ENCODE assay signal across 7 mouse cellular contexts in genomic region chr19:44907851-44908690, GRCm38 (mm10). TPM values are rescaled to one million over a fixed set of nuclear protein-coding genes. Genes with fewer than 3 reads are reported as not detected.
DNase-seq lines count a peak whose midpoint lies in the region; ATAC-seq and TF ChIP-seq lines count a peak whose summit lies in the region.

No protein-coding gene starts in this region.

- peak; percentile 38; the same call in 1 of the 2 replicates for ATAC-seq in lung, embryonic 16.5 days (ENCODE audit: low read depth)
- peak; percentile 48; the same call in 1 of the 2 replicates for ATAC-seq in embryonic facial prominence, embryonic 11.5 days (replicated peaks; ENCODE audit: insufficient number of reproducible peaks, low FRiP score, low TSS enrichment, low read depth)

- no peak overlapping the region for H3K4me2 ChIP-seq in lung, embryonic 16.5 days (ENCODE audit: low read depth, low read length)
- no peak overlapping the region for H3K4me2 ChIP-seq in embryonic facial prominence, embryonic 11.5 days (ENCODE audit: low read depth, low read length)

- no peaks in the 10 kb centered on the region for H3K36me3 ChIP-seq in lung, embryonic 16.5 days (ENCODE audit: control insufficient read depth, insufficient read depth, low read length)
- no peaks in the 10 kb centered on the region for H3K36me3 ChIP-seq in embryonic facial prominence, embryonic 11.5 days (replicated peaks; ENCODE audit: control insufficient read depth, insufficient read depth, low read depth, low read length)
- no peaks in the 10 kb centered on the region for H3K36me3 ChIP-seq in heart, embryonic 10.5 days

- peaks cover 7% of the 10 kb centered on the region; the same call in 1 of the 2 replicates for H3K4me1 ChIP-seq in lung, embryonic 16.5 days (replicated peaks; ENCODE audit: control insufficient read depth, insufficient read depth, low read length)
- no peaks in the 10 kb centered on the region for H3K4me1 ChIP-seq in lung, adult 2 months (ENCODE audit: control insufficient read depth, insufficient read depth, low read length)
- H3K4me1 ChIP-seq in embryonic facial prominence, embryonic 11.5 days (ENCODE audit: control insufficient read depth, insufficient read depth, low read length): peaks cover 8% of the 10 kb centered on the region
- H3K4me1 ChIP-seq in heart, embryonic 10.5 days: peaks cover 50% of the 10 kb centered on the region

- H3K9ac ChIP-seq in lung, embryonic 16.5 days (ENCODE audit: low read length): no peak overlapping the region
- no peak overlapping the region for H3K9ac ChIP-seq in embryonic facial prominence, embryonic 11.5 days (replicated peaks; ENCODE audit: low read length)

- DNase-seq in lung, adult 2 months: no peak
- no peak for DNase-seq in embryonic facial prominence, embryonic 11.5 days (ENCODE audit: low spot score)
- DNase-seq in heart, embryonic 10.5 days (ENCODE audit: low spot score): peak; percentile 77
- peak; percentile 30 to 60 for DNase-seq in left cerebral cortex, postnatal 10 days (ENCODE audit: extremely low spot score in 1 of 2, low spot score in 2 of 2)
- peak; percentile 73 for DNase-seq in yolk sac, embryonic 10.5 days (ENCODE audit: low spot score)
- DNase-seq in spleen, postnatal 14 days (ENCODE audit: low spot score in 2 of 2): no peak

- no peaks in the 10 kb centered on the region for H3K27me3 ChIP-seq in lung, embryonic 16.5 days (ENCODE audit: control insufficient read depth, insufficient read depth, low read depth, low read length)
- H3K27me3 ChIP-seq in embryonic facial prominence, embryonic 11.5 days (ENCODE audit: control insufficient read depth, insufficient read depth, low read length): no peaks in the 10 kb centered on the region
- no peaks in the 10 kb centered on the region for H3K27me3 ChIP-seq in heart, embryonic 10.5 days (ENCODE audit: insufficient read depth, poor library complexity, severe bottlenecking)

- WGBS in lung, embryonic 16.5 days: 46% methylated on average over 15 of the region's 15 CpGs
- WGBS in lung, adult 2 months: 47% methylated on average over 15 of the region's 15 CpGs
- WGBS in embryonic facial prominence, embryonic 11.5 days: 49% methylated on average over 15 of the region's 15 CpGs
- WGBS in heart, embryonic 10.5 days: 44% methylated on average over 15 of the region's 15 CpGs

- no peaks in the 10 kb centered on the region for H3K9me3 ChIP-seq in lung, embryonic 16.5 days (ENCODE audit: control insufficient read depth, low read length)
- H3K9me3 ChIP-seq in embryonic facial prominence, embryonic 11.5 days (replicated peaks; ENCODE audit: control insufficient read depth, low read length): no peaks in the 10 kb centered on the region
- no peaks in the 10 kb centered on the region for H3K9me3 ChIP-seq in heart, embryonic 10.5 days

- H3K27ac ChIP-seq in lung, embryonic 16.5 days (ENCODE audit: low read length): peak overlapping the region; percentile 20; the same call in 1 of the 2 replicates
- H3K27ac ChIP-seq in embryonic facial prominence, embryonic 11.5 days (replicated peaks; ENCODE audit: low read depth, low read length): 0 out of 2 replicates have a peak overlapping the region, but pooled peaks have one; percentile 20
- peak overlapping the region; percentile 80 for H3K27ac ChIP-seq in heart, embryonic 10.5 days

- intact Hi-C loops in left cerebral cortex, postnatal 10 days (cut with DNase I): no loop called here

- TF ChIP-seq CTCF in lung, adult 2 months (IDR thresholded peaks at IDR 0.05; ENCODE audit: insufficient read depth, low read length): no peak

- TF ChIP-seq POLR2A in lung, adult 2 months (IDR thresholded peaks at IDR 0.05; ENCODE audit: borderline replicate concordance, extremely low read depth, low read depth, low read length): no peak

- no peak overlapping the region for H3K4me3 ChIP-seq in lung, embryonic 16.5 days (ENCODE audit: low read length)
- H3K4me3 ChIP-seq in lung, adult 2 months (replicated peaks; ENCODE audit: extremely low read depth, low read depth, low read length): no peak overlapping the region
- no peak overlapping the region for H3K4me3 ChIP-seq in embryonic facial prominence, embryonic 11.5 days (ENCODE audit: low read depth, low read length)
- no peak overlapping the region for H3K4me3 ChIP-seq in heart, embryonic 10.5 days

RNA-seq across cellular contexts. Expression of gene Slf2, which starts 22.9 kb away (rescaled TPM):
- 26.4 and 27.1 TPM in 2 replicates for polyA plus RNA-seq in lung, embryonic 16.5 days (2015; fragmentation: Nextera tagmentation; extraction: Ambion mirVana)
- polyA plus RNA-seq in lung, adult 2 months (2012; rRNA removed): 24.3 and 61.4 TPM in 2 replicates
- 52.2 and 57.3 TPM in 2 replicates for polyA plus RNA-seq in embryonic facial prominence, embryonic 11.5 days (2014; fragmentation: Nextera tagmentation; extraction: Ambion mirVana)
- polyA plus RNA-seq in heart, embryonic 10.5 days (2016; fragmentation: Nextera tagmentation; extraction: Ambion mirVana): 56.6 and 60.6 TPM in 2 replicates
- 10 to 100 TPM; 29.9 to 30.4 TPM for total RNA-seq in left cerebral cortex, postnatal 10 days (2021)

Comparison
In these comparisons a context has a peak if more than half of its experiments do, and no peak if none do; other contexts are left out.
1. H3K27ac ChIP-seq: peak in every context shown above with its lines; median percentile 80 in heart, embryonic 10.5 days; 20 in lung, embryonic 16.5 days; 20 in embryonic facial prominence, embryonic 11.5 days.
2. DNase-seq: peak in heart, embryonic 10.5 days (single experiment), left cerebral cortex, postnatal 10 days (2 of 2) and yolk sac, embryonic 10.5 days (single experiment); none in lung, adult 2 months (single experiment), embryonic facial prominence, embryonic 11.5 days (single experiment) and spleen, postnatal 14 days (0 of 2).